Mouse (Mus musculus) layer of hippocampus, postnatal 36 days (tissue): ENCODE measurements around the gene Dld. TPM values are rescaled to one million over a fixed set of nuclear protein-coding genes. Genes with fewer than 3 reads are reported as not detected.
A peak's percentile ranks its signal among the peaks of the same experiment; 100 is the strongest.

Source experiments
- DNase-seq, 2 experiments: peaks; one replicate each; pipeline ENCODE4 v3.0.0; 2022
- total RNA-seq, 2 experiments: library from RNA; stranded (reverse); gene quantifications; 2 replicates each; pipeline ENCODE4 v1.2.3; 2021

Dld gene
- 100 to 1,000 TPM; 108 to 114 TPM for total RNA-seq

DNA sequence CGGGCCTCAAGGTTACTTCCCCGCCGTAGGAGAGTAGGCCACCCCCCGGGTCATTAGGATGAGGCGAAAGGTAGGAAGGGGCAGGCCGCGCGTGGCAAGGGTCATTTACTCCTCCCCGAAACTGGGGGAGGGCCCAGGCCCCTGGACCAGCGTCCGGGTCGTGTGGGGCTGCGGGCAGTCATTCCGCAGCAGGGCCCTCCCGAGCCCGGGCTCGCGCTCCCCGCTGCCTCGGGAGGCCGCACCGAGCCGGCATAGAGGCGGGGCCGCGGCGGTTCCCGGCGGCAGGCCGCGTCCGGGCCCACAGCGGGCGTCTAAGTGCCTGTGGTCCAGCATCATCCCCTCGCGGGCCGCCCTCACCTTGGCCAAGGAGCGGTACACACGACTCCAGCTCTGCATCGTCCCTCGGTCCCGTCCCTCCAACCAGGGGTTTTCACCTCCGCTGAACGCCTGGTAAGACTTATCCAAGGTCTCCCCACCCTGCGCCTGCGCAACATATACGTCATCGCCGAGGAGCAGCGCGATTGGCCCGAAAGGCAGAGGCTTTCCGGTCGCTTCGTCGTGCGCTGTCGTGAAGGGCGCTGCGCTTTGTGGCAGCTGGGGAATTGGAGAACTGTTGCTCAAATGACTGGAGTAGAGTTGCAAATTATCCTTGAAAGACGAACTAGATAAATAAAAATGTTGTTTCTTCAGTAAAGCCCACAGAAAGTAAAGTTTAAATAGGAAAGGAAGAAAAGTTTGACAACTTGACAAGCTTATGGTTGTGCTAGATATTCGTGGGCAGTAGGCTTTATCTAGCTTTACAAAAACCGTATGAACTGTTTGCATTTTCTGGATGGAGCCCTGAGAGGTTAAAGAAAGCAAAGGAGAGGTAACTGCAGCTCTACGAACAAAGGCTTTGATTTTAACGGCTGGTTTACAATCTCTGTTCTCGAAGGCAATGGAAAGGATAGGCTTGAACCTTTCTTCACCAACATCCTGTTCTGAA is at the start of gene Dld:
Gene Dld (minus strand): TSS at position 510 of the 985 bp plus-strand sequence.
- peak; percentile 96 to 97 for DNase-seq

DNA sequence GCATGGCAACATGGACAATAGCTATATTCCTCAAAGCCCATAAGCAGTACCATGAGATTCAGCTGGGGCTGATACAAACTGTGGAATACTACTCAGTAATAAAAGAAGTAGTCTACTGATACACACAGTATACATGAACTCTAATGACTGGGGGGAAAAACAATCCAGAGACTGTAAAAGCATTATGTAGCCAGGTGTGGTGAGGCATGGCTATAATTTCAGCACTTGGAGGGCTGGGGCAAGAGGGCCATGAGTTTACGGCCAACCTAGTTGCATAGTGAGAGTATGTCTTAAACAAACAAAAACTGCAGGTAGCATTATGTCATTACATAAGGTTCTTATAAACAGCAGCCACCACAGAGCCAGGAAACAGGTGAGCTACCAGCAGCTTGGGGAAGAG is 49.6 kb upstream of the Dld start:
- DNase-seq: no peak

DNA sequence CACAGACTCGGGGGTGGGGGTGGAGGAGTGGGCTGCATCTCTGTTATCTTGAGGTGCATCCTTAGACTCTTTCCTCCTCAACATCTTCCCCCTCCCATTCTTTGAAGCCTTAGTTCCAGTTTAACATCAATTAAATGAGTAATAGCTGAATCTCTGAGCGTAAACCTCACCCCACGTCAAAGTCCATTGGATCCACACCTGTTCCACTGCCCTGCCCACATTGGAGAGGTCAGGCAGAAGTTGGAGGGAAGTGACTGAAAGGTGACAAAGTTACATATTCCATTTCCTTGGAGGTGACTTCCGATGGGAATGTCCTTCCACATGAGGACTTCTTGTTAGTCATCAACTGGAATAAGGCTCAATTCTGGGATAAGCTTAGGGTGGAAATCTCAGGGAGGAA is 46.5 kb upstream of the Dld start:
- DNase-seq: no peak

DNA sequence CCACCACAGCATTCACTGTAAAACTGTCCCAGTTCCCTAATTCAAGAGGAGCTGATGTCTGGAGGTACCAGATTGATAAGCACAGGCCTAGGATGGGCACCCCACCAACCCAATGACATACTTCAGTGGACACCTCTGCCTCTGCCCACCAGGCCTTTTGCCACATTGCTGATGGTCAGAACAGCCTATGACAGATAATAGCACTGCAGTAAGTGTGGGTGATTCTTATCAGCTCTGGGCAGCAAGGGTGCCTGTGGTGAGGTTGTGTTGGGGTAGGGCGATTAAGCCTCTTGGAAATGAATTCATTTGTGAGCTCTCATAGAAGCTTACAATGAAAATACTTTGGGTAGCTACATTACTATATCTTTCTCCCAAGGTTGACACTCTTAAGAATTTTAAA is 44.6 kb upstream of the Dld start:
- no peak for DNase-seq

DNA sequence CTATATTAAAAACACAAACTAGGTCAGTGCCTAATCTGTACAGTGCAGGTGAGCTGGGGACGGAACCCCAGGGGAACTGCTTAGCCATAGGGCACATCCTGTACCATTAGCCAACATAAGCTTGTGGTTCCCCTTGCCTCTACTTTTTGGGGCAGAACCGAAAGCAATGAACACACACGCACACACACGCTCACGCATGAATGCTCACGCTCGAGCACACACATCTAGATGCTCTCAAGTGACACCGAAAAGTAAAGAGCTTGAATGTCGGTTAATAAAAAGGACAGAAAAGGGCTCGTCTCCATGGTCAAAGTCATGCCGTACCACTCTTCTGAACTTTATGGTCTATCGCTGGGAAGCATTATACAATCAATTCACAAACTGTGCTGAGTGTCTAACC is 40.4 kb upstream of the Dld start:
- no peak for DNase-seq

DNA sequence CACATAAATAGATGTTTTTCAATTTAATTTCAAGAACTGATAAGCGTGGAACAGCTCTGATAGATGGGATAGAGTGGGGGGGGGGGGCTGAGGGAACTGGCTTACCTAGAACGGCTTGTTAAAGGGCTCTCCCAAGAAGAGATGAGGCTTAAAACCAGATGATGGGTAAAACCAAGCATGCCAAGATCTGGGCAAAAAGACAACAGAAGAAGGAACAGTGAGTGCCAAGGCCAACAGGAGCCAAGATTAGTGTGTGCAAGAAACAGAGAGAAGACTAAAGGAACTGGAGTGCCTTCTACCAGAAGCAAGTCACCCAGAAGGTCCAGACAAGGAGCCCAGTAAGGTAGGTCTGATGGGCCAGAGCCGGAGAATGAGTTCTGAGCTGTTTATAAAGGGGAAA is 39.3 kb upstream of the Dld start, which contains the start of gene Slc26a3:
Gene Slc26a3 (plus strand): TSS at position 301 of the 400 bp plus-strand sequence.
- DNase-seq: no peak

DNA sequence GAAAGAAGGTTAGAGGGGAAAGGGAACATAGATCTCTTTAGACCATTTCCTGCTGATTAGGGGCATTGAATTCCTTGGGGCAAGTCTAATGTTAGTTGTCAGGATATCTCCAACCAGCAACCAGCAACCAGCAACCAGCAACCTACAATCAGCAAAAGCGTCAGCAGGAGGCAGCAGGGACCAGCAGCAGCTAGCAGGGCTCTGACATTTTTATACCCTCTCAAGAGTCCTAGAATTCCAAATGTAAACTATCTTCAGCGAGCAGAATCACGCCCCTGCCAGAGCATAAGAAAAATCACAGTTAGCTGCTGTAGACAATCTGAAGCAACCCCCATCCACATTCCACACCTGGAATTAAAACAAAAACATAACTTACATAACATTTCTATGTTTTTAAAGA is 36.0 kb upstream of the Dld start:
- no peak for DNase-seq

DNA sequence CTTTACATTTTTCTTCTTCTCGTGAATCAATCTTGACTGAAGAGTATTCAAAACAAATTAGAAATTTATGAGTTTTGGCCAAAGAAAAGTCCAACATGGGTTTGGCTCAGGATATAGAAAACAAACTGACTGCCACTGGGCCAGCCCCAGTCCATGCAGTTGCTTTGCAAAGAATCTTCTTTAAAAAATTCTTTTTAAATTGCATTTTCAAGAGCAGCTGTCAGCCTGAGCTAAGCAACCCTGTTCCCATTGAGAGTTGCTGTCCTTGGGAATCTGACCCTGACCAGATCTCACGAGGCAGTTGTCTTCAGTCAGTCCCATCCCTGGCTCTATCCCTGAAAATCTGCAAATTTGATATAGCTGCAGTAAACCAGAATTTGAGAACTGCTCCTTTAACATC is 31.2 kb upstream of the Dld start:
- no peak for DNase-seq

DNA sequence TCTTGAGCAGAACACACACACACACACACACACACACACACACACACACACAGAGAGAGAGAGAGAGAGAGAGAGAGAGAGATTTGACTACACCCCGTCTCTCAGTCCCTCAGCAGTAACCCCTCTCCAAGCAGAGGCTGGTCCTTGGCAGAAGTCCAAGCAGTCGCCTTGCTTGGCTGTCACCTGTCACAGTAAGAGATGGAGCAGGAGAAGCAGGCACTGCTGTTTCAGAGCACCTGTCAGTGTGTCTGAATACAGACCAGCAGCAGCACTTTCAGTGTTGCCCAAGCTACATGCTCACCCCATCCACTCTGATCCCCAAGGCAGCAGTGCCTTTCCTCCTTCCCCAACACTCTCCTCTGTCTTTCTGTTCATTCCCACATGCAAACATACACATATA is 29.6 kb upstream of the Dld start:
- no peak for DNase-seq

DNA sequence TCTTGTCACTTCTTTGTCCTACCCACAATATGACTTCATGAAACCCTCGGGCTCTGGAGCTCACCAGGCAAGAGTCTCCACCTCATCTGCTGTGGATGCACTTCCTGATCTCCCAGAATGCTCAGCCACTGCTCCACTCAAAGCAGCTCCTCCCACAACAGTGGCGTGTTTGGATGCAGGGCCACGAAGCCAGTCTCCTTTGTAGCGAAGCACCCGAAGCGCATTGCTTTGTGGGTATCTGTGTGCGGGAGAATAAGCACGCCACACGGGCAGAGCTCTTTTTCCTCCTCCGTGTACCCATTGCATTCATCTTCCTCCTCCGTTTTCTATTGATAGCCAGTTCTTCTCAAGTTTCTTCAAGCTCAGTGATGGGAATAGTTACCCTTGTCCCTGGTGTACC is 26.0 kb upstream of the Dld start:
- no peak for DNase-seq

DNA sequence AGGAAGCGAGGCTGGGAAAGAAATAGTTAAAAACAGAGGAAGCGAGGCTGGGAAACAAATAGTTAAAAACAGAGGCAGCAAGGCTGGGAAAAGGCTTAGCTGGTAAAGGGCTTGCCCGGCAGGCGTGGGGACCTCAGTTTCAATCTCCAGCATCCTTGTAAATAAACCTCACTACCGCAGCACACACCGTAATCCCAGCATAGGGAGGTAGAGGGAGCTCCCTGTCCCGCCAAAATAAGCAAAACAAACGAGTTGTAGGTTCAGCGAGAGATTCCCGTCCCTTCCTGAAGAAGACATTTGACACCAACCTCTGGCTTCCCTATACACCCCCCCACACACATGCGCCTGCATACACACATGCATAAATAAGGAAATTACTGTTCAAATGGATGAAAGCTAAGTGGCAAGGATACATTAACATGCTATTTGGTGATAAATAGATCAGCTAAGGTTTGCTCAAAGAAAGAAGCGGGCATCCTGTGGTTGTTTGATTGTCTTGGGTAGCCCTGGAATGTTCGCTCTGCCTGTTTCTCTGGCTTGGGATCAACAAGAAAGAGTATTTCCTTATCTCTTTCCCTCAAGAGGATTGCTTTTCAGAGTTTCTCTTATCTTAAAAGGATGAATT is 25.2 kb upstream of the Dld start:
- DNase-seq: no peak

DNA sequence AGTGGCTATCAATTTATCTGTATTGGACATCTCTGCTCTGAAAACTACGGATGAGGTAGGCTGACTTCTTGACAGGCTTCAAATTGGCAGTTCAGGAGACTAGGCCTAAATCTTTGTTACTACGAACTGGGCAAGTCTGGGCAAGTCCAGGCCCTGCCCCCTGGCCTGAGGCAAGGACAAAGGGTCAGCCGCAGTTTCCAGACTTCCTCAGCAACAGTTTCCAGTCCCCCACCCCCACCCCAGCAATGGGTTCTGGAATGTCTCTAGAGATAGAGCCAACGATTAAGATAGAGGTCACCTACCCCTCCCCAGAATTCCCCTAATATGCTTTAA is 24.0 kb upstream of the Dld start:
- no peak for DNase-seq

DNA sequence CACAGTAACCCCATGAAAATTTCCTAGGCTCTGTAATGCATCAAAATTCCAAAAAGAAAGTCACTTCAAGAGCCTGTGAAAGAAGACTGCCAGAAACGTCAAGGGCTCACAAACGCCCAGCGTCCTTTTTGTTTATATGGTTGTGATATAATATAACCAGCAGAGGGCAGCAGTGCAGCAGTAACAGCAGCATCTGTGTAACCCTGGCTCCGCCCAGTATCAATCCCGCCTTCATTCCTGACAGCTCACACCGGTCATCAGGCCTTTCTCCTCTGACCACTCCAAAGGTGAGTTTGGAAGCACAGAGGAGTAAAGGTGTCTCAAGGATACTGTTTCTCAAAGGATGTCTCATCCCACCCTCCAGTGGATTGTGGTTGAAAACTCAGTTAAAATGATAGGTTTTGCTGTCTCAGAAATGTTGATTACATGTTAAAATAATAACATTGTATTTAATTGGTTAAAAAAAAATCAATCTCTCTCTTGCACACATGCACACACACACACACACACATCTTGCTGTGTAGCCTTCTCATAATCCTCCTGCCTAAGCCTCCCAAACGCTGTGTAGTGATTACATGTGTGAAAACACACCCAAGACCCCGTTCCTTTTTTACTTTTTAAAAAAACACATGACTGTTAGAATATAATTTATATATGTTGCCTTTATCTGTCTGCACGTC is 23.5 kb upstream of the Dld start:
- DNase-seq: peak; percentile 44 to 48

DNA sequence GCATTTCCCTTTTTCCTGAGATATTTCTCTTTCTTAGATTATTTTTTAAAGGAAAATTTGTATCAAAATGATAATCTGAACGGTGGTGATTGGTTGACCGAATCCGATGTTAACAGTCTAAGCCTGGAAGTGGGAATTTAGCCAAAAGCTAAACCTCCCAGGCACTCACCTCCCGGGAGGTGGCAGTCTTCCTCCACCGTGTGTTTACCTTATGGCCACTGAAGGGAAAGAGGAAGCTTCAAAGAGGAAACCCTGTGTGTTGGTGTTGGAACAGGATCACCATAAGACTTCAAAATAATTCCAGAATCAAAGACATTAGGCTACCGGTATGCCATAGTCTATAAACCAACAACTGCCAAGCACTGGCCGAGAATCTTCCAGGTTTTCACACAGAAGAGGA is 18.4 kb upstream of the Dld start:
- no peak for DNase-seq

DNA sequence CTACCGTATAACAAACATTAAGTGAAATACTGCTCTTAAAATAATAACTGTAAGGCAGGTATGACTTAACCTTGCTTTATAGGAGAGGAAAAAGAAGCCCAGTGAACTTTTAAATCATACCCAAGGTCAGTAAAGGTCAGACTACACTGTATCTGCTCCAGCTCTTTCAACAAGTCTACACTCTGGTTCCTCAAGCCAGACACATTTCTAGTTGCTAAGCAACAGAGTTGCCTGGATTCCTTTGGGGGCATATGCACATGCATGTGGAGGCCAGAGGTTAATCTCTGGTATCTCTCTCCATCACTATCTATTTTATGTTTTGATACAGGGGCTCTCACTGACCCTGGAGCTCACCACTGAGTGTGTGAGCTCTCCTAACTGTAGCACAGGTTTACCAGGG is 17.9 kb upstream of the Dld start:
- no peak for DNase-seq

DNA sequence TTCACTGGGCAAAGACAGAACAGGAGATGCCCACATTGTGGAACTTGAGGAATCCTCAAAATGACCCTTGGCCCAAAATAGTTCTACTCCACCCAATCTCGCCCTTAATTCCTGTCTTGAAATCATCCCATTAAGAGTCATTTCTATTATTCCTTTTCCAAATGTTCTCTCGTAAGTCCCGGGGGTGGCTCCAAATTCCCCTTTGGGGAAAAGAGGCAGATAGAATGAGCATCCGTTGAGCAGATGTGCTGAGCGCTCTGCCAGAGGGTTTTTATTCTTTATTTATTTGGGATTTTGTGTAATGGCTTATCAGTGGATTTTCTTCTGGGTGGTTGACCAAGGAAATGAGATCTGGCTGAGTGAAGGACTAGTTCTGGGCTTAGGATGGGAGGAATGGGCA is 16.5 kb upstream of the Dld start:
- no peak for DNase-seq

DNA sequence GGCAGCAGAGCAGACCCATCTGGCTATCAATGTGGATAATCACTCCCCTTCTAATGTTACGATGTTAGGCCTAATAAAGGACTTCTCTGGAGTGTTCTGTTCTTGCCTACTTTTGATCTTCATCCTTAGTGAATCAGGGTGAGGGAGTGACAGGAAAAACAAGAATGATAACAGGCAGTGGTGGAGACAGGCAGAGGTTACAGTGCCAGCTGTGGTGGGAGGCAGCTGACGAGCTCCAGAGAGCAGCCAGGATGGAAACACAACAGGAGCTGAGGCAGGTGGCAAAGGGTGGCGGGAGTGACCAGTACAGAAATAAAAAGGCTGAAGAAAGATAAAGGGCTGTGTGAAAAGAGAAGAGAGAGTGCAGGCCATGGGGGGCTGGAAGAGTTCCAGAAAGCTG is 15.2 kb upstream of the Dld start:
- DNase-seq: no peak

DNA sequence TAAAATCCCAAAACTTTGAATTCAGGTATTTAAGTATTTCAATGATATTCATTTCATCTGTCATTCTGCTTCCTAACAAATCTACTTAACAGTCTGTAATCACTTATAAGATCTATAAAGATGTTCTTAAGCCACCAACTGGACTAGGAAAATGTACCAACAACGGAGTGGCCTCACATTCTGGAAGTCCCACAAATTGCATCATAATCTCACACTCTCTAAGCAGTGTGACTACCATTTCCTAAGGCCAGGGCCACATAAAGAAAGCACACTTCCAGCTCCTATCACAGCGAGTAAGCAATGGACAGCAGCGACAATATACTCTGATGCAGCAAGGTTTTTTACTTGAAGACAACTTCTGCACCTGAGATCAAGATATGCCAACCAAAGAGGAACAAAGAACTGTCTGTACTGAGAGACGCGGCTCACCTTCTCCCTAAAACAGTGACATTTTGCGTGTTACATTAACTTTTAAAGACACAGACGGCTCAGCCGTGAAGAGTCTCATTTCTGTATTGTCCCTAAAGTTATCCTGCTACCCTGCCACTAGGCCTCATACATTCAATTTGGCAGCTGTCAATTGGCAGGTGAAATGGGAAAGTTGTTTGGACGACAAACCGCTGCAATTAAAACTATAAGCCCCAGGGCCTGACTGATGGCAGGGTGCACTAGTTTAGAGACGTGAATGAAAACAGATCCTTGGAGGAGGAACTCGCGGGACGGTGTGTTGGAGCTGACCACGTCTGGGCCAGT is 886 bp downstream of the Dld start:
- no peak for DNase-seq

DNA sequence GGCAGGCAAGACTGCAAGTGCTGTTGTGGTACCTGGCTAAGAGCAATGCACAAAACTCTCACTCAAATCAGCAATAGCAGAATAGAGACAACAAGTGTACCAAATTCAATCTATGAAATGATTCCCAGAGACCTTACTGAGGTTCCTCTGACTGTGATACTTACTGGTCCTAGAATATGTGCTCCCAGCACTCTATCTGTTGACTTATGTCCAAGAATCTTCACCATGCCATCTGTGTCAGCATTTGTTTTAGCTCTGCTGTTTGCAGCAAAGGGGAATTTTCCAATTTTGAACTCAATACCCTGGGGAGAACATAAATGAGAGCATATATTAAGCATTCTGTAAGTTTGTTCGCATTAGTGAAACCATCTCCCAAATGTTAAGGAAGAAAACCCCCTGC is 18.0 kb downstream of the Dld start:
- no peak for DNase-seq

DNA sequence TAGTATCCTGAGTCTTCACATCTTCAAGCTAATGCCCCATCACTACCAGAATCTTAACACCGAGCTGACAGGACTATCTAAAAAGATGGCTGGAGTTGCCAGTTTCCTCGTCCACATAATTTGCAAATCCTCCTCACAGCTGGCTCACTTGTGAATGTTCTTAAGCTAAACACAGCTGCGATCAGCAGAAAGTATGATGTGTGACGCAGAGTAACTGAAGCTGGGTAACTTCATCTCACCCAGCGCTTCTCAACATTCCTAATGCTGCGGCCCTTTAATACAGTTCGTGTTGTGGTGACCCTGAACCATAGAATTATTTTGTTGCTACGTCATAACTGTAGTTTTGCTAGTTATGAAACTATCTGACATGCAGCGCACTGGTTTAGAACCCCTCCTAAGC is 24.1 kb downstream of the Dld start:
- no peak for DNase-seq

DNA sequence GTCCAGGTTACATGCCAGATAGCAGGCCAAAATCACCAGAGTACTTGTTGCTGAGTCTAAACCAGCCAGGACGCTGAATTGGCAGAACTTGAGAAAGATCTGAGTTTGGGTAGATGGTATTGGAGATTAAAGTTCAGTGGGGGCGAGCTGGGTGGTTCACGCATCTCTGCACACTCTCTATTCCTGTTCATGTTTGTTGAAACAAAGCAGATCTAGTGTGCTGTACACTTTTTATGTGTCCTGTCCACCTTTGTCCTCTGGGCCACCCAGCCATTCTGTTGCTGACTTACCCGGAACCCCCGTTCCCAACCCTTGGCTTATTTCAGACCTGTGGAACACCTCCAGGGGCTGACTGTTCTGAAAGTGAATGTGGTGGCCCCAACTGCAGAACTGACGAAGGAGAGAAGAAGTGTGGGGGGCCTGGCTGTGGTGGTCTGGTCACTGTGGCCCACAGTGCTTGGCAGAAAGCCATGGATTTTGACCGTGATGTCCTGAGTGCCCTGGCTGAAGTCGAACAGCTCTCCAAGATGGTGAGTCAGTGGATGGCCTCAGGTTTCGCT is 28.0 kb downstream of the Dld start:
- DNase-seq: no peak

DNA sequence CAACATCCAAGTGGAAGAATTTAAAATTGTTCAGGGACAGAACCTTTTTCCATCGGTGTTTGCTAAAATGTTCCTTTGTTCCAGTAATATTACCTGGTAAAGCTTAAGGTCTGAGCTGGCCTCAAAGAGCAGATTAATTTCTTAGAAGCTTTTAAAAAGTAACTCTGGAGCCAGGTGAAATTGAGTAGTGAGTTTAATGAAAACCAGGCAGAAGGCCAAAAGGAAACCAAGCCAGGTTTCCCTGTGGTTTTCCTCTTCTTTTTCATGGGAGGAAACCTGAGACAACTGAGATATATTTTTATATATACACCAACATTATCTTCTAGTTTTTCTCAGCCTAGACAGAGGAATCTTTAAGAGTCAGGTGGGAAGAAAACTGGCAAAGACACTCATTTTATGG is 29.7 kb downstream of the Dld start:
- no peak for DNase-seq

DNA sequence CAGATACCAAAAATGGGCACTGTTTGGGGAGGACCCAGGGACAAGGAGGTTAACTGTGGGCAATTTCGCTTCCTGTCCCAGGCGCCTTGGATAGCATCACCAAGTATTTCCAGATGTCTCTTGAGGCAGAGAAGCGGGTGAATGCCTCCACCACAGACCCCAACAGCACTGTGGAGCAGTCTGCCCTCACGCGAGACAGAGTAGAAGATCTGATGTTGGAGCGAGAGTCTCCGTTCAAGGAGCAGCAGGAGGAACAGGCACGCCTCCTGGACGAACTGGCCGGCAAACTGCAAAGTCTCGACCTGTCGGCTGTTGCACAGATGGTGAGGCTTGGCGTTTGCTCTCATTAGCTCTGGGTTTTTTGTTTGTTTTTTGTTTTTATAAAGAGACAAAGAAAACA is 30.4 kb downstream of the Dld start:
- no peak for DNase-seq
